Mouse (Mus musculus) intestine, postnatal 0 days (tissue): ENCODE data around the gene Hnrnpd. TPM values are rescaled to one million over a fixed set of nuclear protein-coding genes. Genes with fewer than 3 reads are reported as not detected.
A peak's percentile ranks its signal among the peaks of the same experiment; 100 is the strongest.

Source experiments
- ATAC-seq: fragments of 200-750 bp; cut with Nextera tagmentation; 2 replicates; pipeline ENCODE4 v1.8.0; 2017; ENCODE audit warnings: mild to moderate bottlenecking, moderate TSS enrichment, moderate library complexity
- H3K27ac ChIP-seq: fragments of 300-500 bp; sonication (generic); 2 replicates; pipeline ENCODE4 v1.5.1; 2014; ENCODE audit warnings: mild to moderate bottlenecking, low read depth, low read length, moderate library complexity
- H3K27me3 ChIP-seq: fragments of 300-500 bp; sonication (generic); replicated peaks from 2 replicates; pipeline ENCODE4 v1.6.1; 2014; ENCODE audit warnings: low read length, mixed read lengths; ENCODE audit not compliant: control insufficient read depth, insufficient read depth
- H3K36me3 ChIP-seq: fragments of 300-500 bp; sonication (generic); 2 replicates; pipeline ENCODE4 v1.6.1; 2014; ENCODE audit warnings: mild to moderate bottlenecking, moderate library complexity; ENCODE audit not compliant: control insufficient read depth, insufficient read depth
- H3K4me1 ChIP-seq: fragments of 300-500 bp; sonication (generic); replicated peaks from 2 replicates; pipeline ENCODE4 v1.6.1; 2014; ENCODE audit warnings: antibody characterized with exemption, low read length, mixed read lengths; ENCODE audit not compliant: control insufficient read depth, insufficient read depth
- H3K4me2 ChIP-seq: fragments of 300-500 bp; sonication (generic); replicated peaks from 2 replicates; pipeline ENCODE4 v1.6.1; 2014; ENCODE audit warnings: low read depth, mild to moderate bottlenecking, moderate library complexity
- H3K4me3 ChIP-seq: fragments of 300-500 bp; sonication (generic); 2 replicates; pipeline ENCODE4 v1.5.1; 2014; ENCODE audit warnings: low read depth, low read length
- H3K9ac ChIP-seq: fragments of 300-500 bp; sonication (generic); 2 replicates; pipeline ENCODE4 v1.6.1; 2014; ENCODE audit warnings: mild to moderate bottlenecking, low read depth, low read length
- H3K9me3 ChIP-seq: fragments of 300-500 bp; sonication (generic); 2 replicates; pipeline ENCODE4 v1.6.1; 2016; ENCODE audit warnings: mixed run types; ENCODE audit not compliant: control insufficient read depth
- CTCF ChIP-seq: sonication (generic); IDR thresholded peaks from 2 replicates; pipeline ENCODE4 v1.5.1; 2016; ENCODE audit warnings: low read depth, mild to moderate bottlenecking, control low read depth, antibody characterized with exemption, moderate library complexity
- WGBS: fragments of 180-500 bp; shearing (Covaris S2); extraction: QIAGEN DNeasy Blood & Tissue Kit; methylation state at CpG from one replicate; pipeline ENCODE4 v1.1.7; 2014; 5-methylcytosine and 5-hydroxymethylcytosine counted together
- polyA plus RNA-seq: library from polyadenylated mRNA; unstranded; fragments of >200 nt; fragmentation: Nextera tagmentation; extraction: Ambion mirVana; gene quantifications from 2 replicates; pipeline ENCODE4 v1.2.1, GENCODE M21; 2015

The Hnrnpd gene
- polyA plus RNA-seq, 1 experiment from 2014 or later: 66.5 TPM

DNA sequence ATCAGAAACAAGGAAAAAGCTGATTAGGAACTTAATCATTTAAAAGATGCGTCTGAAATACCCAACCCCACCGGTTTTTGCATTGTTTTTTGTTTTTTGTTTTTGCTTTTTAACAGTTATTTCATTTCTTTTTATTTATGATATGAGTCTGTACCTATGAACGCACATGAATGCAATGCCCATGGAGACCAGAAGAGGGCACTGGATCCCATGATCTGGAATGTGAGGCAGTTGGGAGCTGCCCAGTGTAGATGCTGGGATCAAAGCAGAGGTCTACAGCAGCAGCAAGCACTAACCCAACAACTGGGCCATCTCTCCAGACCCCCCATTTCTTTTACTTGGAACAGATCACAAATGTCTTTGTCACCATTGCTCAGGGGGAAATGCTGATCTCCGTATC lies 50.8 kb downstream of the Hnrnpd start:
- H3K36me3 ChIP-seq: no peaks in the 10 kb centered on the region
- no peaks in the 10 kb centered on the region for H3K9me3 ChIP-seq
- H3K27ac ChIP-seq: no peak overlapping the region
- no peaks in the 10 kb centered on the region for H3K4me1 ChIP-seq
- WGBS: 59% methylated on average over 4 of the region's 4 CpGs
- no peak overlapping the region for H3K4me3 ChIP-seq
- no peaks in the 10 kb centered on the region for H3K27me3 ChIP-seq
- 0 out of 2 replicates have a peak, but pooled peaks have one; percentile 45 for ATAC-seq
- H3K4me2 ChIP-seq: no peak overlapping the region
- no peak overlapping the region for H3K9ac ChIP-seq
- TF ChIP-seq CTCF: peak; percentile 81

DNA sequence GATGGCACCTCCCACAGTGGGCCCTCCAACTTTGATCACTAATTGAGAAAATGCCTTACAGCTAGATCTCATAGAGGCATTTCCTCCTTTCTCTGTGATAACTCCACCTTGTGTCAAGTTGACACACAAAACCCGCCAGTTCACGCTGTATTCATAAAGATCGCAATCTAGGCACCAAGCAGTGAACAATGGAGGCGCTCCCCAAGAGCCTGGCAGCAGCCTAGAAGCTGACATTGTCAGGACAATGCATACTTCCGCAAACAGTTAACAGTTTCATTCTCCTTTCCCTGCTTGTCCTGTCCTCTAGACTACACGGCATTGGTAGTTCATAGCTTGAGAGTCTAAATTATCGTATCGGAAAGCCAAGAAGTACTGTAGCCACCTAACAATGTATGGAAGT lies 56.7 kb downstream of the Hnrnpd start:
- Histone ChIP-seq H3K4me2 (0 out of 2 replicates have a peak overlapping the region, but pooled peaks have one; percentile 7), H3K36me3 (no peaks in the 10 kb centered on the region), H3K4me1 (no peaks in the 10 kb centered on the region), H3K9me3 (no peaks in the 10 kb centered on the region), H3K4me3 (no peak overlapping the region), H3K27ac (no peak overlapping the region), H3K9ac (no peak overlapping the region), H3K27me3 (no peaks in the 10 kb centered on the region)
- TF ChIP-seq CTCF: no peak
- ATAC-seq: no peak; the same call in 1 of the 2 replicates
- 57% methylated on average over 8 of the region's 8 CpGs for WGBS

DNA sequence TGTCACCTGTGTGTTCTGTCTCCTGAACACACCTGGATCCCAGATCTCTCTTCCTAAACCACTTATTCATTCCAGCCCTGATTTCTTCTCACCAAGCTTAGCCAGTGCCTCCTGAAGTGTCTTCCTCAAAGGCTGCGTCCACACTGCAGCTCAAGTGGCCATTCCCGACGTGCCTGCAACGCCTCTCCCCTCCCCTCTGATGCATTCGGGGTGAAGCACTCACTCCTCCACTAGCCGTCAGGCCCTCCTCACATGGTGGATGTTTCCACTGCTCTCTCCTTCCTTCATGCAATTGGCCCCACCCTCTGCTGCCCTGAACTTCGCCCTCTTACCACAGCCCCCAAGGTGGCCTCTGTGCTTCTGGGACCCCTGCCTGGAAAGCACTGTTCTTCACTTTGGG lies 63.2 kb downstream of the Hnrnpd start:
- no peak overlapping the region for H3K27ac ChIP-seq
- no peak for ATAC-seq
- TF ChIP-seq CTCF: no peak

DNA sequence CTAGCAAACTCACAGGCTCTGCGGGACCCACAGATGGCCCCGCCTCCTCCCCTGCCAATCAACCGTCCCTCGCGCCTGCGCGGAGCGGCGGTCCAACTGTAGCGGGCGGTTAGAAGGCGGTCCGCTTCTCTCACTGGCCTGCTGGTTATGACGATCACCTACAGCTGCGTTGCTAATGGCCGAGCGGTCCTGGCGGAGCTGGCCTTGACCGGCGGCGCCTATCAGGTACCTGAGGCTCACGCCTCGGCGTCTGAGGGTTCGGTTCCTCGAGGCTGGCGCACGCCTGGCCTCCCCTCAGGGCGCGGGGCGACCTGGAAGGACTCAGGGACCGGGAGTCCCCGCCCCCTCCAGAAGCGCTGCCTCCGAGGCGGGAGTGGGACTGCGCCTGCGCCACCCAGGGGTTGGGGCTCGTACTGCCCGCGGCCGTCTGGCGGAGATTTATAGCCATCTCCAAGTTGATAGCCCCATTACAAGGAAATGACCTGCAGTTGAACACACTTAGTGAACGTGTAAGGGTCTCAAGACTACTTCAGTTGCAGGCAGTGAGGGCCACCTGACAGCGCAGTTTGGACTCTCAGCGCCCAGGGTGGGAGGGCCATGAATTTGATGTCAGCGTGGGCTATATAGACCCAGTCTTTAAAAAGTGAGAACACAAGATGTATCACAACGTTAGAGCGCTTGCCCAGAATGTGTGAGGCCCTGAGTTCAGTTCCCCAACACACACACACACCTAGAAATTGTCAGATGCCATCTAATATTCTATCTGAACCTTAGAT lies 72.4 kb downstream of the Hnrnpd start, which contains the start of gene Vamp9:
Gene Vamp9, plus strand, starts transcription at position 74 of the 776 bp plus-strand sequence.
- peak within 1 kb of the TSS; percentile 81 for H3K27ac ChIP-seq
- ATAC-seq: peak; percentile 99

More for the DNA sequence above, 63.2 kb downstream of the Hnrnpd start:
- Histone ChIP-seq H3K9ac (no peak overlapping the region; the same call in 1 of the 2 replicates), H3K4me2 (no peak overlapping the region), H3K36me3 (no peaks in the 10 kb centered on the region), H3K4me1 (no peaks in the 10 kb centered on the region), H3K9me3 (no peaks in the 10 kb centered on the region), H3K27me3 (no peaks in the 10 kb centered on the region), H3K4me3 (no peak overlapping the region)
- 20% methylated on average over 7 of the region's 7 CpGs for WGBS

More for the DNA sequence above, 72.4 kb downstream of the Hnrnpd start, which contains the start of gene Vamp9:
- no peaks in the 10 kb centered on the region for H3K36me3 ChIP-seq
- peak within 1 kb of the TSS; percentile 55 for H3K4me3 ChIP-seq
- H3K4me2 ChIP-seq: peak within 1 kb of the TSS; percentile 68
- 0 out of 2 replicates have a peak within 1 kb of the TSS, but pooled peaks have one; percentile 26 for H3K9ac ChIP-seq
- H3K27me3 ChIP-seq: no peaks in the 10 kb centered on the region
- no peaks in the 10 kb centered on the region for H3K4me1 ChIP-seq
- no peaks in the 10 kb centered on the region for H3K9me3 ChIP-seq
- WGBS: 8% methylated on average over 49 of the region's 49 CpGs
- TF ChIP-seq CTCF: peak; percentile 71

Other genes with a start within 250 kb of the Hnrnpd start
- gene Rasgef1b, start 249.9 kb downstream of the Hnrnpd start, polyA plus RNA-seq: 3.6 and 4.0 TPM in 2 replicates
- 0.31 TPM in 1 of 2 replicates, not detected in the other for gene Vamp9, start 72.7 kb downstream of the Hnrnpd start, polyA plus RNA-seq
- 1.5 and 2.4 TPM in 2 replicates for gene 4930524J08Rik, start 123 bp upstream of the Hnrnpd start, polyA plus RNA-seq
- 61.6 and 63.2 TPM in 2 replicates for gene Hnrnpdl, start 60.7 kb upstream of the Hnrnpd start, polyA plus RNA-seq
- gene Enoph1, start 61.0 kb upstream of the Hnrnpd start, polyA plus RNA-seq: 26.6 TPM in 2 replicates
- 0.93 and 1.1 TPM in 2 replicates for gene Tmem150c, start 180.9 kb upstream of the Hnrnpd start, polyA plus RNA-seq